Mouse (Mus musculus) kidney, adult 2 months (tissue): Measurements from ENCODE around the gene Tpi1.
"Not testable (repeated sequence)": the region's sequence is repeated elsewhere in the genome, so short reads cannot be mapped to it uniquely, and the experiment has no call there.

Experiments
- CTCF ChIP-seq: fragments of 200-500 bp; conservative IDR thresholded peaks from 2 replicates; pipeline ENCODE4 v1.5.1; 2011; ENCODE audit warnings: low read depth, mild to moderate bottlenecking, control low read depth, low read length, moderate library complexity, mixed read lengths; ENCODE audit not compliant: insufficient read depth, insufficient read length
- POLR2A ChIP-seq: fragments of 200-500 bp; IDR thresholded peaks from one replicate; pipeline ENCODE4 v1.6.1; 2011; ENCODE audit warnings: low read depth, low read length, control low read depth

- not testable (repeated sequence) for TF ChIP-seq POLR2A, CTCF
Observed at GRCm38 (mm10) chr6:124831199-124831598, 17.1 kb upstream of the Tpi1 start.
